Mouse (Mus musculus) forebrain, postnatal 0 days (tissue): Measurements from ENCODE around the gene Prepl. TPM values are rescaled to one million over a fixed set of nuclear protein-coding genes. Genes with fewer than 3 reads are reported as not detected.

Experiments
- ATAC-seq: fragments of 200-750 bp; cut with Nextera tagmentation; 2 replicates; pipeline ENCODE4 v1.8.0; 2017; ENCODE audit warnings: mild to moderate bottlenecking, moderate library complexity
- DNase-seq: peaks from one replicate; pipeline ENCODE4 v3.0.0-alpha.2; 2015
- H3K27ac ChIP-seq: fragments of 300-500 bp; sonication (generic); 2 replicates; pipeline ENCODE4 v1.5.1; 2014; ENCODE audit warnings: low read depth, mild to moderate bottlenecking, antibody characterized with exemption, low read length, moderate library complexity, mixed read lengths
- H3K27me3 ChIP-seq: fragments of 300-500 bp; sonication (generic); 2 replicates; pipeline ENCODE4 v1.6.1; 2014; ENCODE audit warnings: mild to moderate bottlenecking, low read length, mixed read lengths; ENCODE audit not compliant: insufficient read depth
- H3K36me3 ChIP-seq: fragments of 300-500 bp; sonication (generic); 2 replicates; pipeline ENCODE4 v1.6.1; 2014; ENCODE audit warnings: mild to moderate bottlenecking, moderate library complexity; ENCODE audit not compliant: insufficient read depth
- H3K4me1 ChIP-seq: fragments of 300-500 bp; sonication (generic); 2 replicates; pipeline ENCODE4 v1.6.1; 2014; ENCODE audit warnings: antibody characterized with exemption; ENCODE audit not compliant: insufficient read depth
- H3K4me2 ChIP-seq: fragments of 300-500 bp; sonication (generic); 2 replicates; pipeline ENCODE4 v1.6.1; 2014; ENCODE audit warnings: low read depth, mild to moderate bottlenecking, moderate library complexity
- H3K4me3 ChIP-seq: fragments of 300-500 bp; sonication (generic); 2 replicates; pipeline ENCODE4 v1.5.1; 2014; ENCODE audit warnings: low read depth, low read length, mixed read lengths
- H3K9ac ChIP-seq: fragments of 300-500 bp; sonication (generic); 2 replicates; pipeline ENCODE4 v1.6.1; 2014; ENCODE audit warnings: mild to moderate bottlenecking
- H3K9me3 ChIP-seq: fragments of 300-500 bp; sonication (generic); 2 replicates; pipeline ENCODE4 v1.6.1; 2016; ENCODE audit warnings: low read length
- CTCF ChIP-seq: sonication (generic); IDR thresholded peaks from 2 replicates; pipeline ENCODE4 v1.5.1; 2016; ENCODE audit warnings: antibody characterized with exemption, control low read depth, low read depth
- WGBS: fragments of 180-500 bp; shearing (Covaris S2); extraction: QIAGEN DNeasy Blood & Tissue Kit; methylation state at CpG from one replicate; pipeline ENCODE4 v1.1.7; 2014; 5-methylcytosine and 5-hydroxymethylcytosine counted together
- polyA plus RNA-seq: library from polyadenylated mRNA; unstranded; fragments of >200 nt; fragmentation: Nextera tagmentation; extraction: Ambion mirVana; gene quantifications from 2 replicates; pipeline ENCODE4 v1.2.1, GENCODE M21; 2015
- total RNA-seq: library from RNA; depleted of rRNA; stranded (reverse); fragments of >200 nt; gene quantifications from 2 replicates; pipeline ENCODE4 v1.2.3, GENCODE M21; 2014

The Prepl gene
- total and polyA plus RNA-seq, 2 experiments from 2014 or later: 105 to 107 TPM

DNA sequence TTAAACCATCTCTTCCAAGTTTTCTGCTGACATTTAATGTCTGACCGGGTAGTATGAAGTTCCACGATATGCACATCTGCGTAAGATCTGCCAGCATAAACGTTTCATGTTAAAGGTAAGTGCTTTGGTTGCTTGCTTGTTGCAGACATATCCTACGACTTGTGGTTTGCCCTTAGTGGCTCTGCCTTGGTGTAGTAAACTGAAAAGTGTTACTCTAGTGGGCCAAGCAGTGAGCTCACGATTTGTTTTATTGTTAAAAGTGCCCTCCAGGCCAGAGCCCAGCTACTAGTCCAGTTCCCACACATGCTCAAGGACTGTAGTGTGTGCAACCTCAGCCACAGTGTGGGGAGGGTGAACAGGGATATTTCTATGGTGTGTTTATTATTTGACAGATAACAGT lies 63.6 kb downstream of the Prepl start:
- Histone ChIP-seq H3K9ac (no peak overlapping the region), H3K9me3 (no peaks in the 10 kb centered on the region), H3K27me3 (no peaks in the 10 kb centered on the region), H3K27ac (no peak overlapping the region), H3K4me2 (no peak overlapping the region), H3K4me1 (no peaks in the 10 kb centered on the region), H3K36me3 (no peaks in the 10 kb centered on the region), H3K4me3 (no peak overlapping the region)
- DNase-seq: no peak
- no peak for ATAC-seq
- 93% methylated on average over 6 of the region's 6 CpGs for WGBS
- no peak for TF ChIP-seq CTCF

DNA sequence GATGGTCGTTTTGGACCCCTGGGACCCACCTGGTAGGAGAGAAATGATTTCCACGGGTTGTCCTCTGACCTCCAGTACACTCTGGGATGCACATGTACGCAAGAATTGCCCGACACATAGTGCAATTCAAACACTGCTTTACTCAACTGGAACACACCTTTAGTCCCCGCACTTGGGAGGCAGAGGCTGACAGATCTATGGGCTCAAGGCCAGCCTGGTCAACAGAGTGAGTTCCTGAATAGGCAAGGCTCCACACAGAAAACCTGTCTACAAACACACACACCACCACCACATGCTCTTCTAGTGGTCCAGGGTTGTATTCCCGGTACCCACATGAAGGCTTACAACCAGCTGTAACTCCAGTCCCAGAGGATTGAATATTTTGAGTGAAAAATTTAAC lies 64.9 kb downstream of the Prepl start:
- Histone ChIP-seq H3K27ac (no peak overlapping the region), H3K4me3 (no peak overlapping the region), H3K36me3 (no peaks in the 10 kb centered on the region), H3K9ac (no peak overlapping the region), H3K27me3 (no peaks in the 10 kb centered on the region), H3K4me1 (no peaks in the 10 kb centered on the region), H3K4me2 (no peak overlapping the region), H3K9me3 (no peaks in the 10 kb centered on the region)
- ATAC-seq (no peak), DNase-seq (no peak)
- WGBS: 94% methylated on average over 6 of the region's 6 CpGs
- no peak for TF ChIP-seq CTCF

DNA sequence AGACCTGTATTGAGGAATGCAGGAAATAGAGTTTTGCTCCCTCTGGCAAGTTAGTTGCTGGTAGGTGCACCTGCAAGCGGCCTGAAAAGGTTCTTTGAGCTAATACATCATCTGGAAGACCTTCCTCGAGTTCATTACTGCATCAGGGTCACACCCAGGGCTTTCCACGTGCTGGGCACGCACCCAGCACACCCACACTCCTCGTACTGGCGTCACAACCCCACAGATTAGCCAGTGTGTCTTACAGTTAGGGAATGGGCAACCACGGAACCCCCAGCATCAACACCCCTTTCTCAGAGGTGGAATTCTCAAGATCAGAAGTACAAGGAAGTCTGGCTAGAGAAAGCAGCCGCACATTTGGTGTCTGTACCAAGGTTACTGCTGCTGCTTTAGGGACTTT lies 65.8 kb downstream of the Prepl start:
- H3K4me1 ChIP-seq: no peaks in the 10 kb centered on the region
- WGBS: 93% methylated on average over 8 of the region's 8 CpGs

DNA sequence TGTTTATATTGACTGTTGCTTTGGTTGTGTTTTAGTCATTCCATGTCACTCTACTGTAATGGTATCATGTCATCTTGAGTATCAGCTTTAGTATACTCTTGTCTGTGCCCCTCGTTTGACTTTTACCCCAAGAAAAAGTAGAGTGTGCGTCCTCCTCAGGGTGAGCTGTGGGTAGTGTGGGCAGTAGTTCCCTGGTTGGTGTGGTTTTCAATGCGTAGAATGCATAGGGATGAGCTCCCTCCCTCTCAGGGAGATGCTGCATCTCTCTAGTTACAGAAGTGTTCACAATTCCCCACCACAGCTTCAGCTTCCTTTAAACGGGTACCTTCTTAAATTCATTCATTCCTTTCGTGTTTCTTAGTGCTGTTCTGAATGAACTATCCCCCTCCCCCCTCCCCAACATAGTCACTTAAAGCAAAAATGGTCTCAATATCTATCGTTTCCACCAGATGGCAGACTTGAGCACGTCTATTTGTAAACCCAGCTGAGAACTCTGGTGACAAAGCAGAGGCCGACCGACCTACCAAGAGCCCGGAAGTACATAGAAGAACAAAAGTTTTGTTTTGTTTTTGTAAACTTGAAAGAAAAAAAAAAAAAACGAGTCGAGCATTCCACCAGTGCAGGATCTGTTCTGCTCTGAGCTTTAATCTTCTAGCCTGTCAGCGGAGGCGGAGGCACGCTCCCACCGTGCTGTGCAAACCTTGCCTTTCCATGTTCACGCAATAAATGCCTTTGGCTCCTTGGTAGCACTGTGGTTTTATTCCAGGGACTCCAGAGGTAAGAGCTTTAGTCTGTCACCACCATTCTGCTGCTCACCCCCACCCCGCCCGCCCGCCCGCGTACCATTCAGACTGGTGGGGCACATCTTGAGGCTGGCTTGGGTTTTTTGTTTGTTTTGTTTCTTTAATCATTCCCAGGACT lies 66.5 kb downstream of the Prepl start:
- Histone ChIP-seq H3K4me2 (no peak overlapping the region), H3K27me3 (no peaks in the 10 kb centered on the region), H3K36me3 (no peaks in the 10 kb centered on the region), H3K4me3 (no peak overlapping the region), H3K27ac (no peak overlapping the region), H3K4me1 (no peaks in the 10 kb centered on the region), H3K9ac (no peak overlapping the region), H3K9me3 (no peaks in the 10 kb centered on the region)
- peak; percentile 66 for TF ChIP-seq CTCF
- DNase-seq (peak; percentile 87), ATAC-seq (peak; percentile 60)
- WGBS: 53% methylated on average over 22 of the region's 22 CpGs

More for the DNA sequence above, 65.8 kb downstream of the Prepl start:
- Histone ChIP-seq H3K36me3 (no peaks in the 10 kb centered on the region), H3K4me3 (no peak overlapping the region), H3K27me3 (no peaks in the 10 kb centered on the region), H3K27ac (no peak overlapping the region), H3K9ac (no peak overlapping the region), H3K4me2 (no peak overlapping the region), H3K9me3 (no peaks in the 10 kb centered on the region)
- no peak for ATAC-seq
- no peak for DNase-seq
- no peak for TF ChIP-seq CTCF

DNA sequence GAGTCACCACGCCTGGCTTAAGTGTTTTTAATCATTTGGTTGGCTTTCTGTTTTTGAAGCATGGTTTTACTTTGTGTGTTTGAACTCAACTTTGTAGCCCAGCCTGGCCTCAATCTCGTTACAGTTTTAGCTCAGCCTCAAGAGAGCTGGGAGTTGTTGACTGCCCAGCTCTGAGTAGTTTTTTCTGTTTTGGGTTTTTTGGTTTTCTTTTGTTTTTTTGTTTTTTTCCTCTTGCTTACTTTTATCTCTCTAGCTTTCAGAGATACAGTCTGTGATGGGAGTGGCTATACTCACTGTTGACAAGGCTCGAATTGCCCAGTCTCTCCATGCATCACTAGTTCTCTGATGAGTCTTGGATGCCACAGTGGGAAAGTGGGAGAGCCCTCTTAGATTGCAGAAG lies 69.7 kb downstream of the Prepl start:
- Histone ChIP-seq H3K36me3 (no peaks in the 10 kb centered on the region), H3K4me3 (no peak overlapping the region), H3K9me3 (no peaks in the 10 kb centered on the region), H3K27ac (no peak overlapping the region), H3K9ac (no peak overlapping the region), H3K27me3 (no peaks in the 10 kb centered on the region), H3K4me1 (no peaks in the 10 kb centered on the region), H3K4me2 (no peak overlapping the region)
- DNase-seq (no peak), ATAC-seq (no peak)
- no peak for TF ChIP-seq CTCF
- WGBS: 90% methylated on average over 3 of the region's 3 CpGs

DNA sequence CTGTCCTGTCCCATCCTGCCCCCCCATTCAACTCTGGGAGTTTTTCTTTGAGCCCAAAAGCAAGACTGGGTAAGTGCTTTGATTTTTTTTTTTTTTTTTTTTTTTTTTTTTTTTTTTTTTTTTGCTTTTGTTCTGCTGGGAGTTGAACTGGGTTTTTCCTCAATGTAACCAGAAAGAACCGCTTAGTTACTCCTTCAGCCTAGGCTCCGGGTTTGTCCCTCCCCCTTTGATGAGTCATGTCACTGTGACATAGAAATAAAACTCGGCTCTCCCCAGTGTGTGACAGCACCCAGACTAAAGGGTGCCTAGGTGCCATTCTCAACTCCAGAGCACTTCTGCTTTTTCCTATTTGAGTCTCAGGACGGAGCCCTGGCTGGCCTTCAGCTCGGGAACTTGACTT lies 71.2 kb downstream of the Prepl start:
- WGBS: 79% methylated on average over 5 of the region's 5 CpGs
- no peaks in the 10 kb centered on the region for H3K27me3 ChIP-seq
- no peak overlapping the region for H3K27ac ChIP-seq
- no peak overlapping the region for H3K4me3 ChIP-seq
- ATAC-seq (no peak), DNase-seq (no peak)
- H3K9me3 ChIP-seq: no peaks in the 10 kb centered on the region
- TF ChIP-seq CTCF: no peak
- no peak overlapping the region for H3K4me2 ChIP-seq
- H3K9ac ChIP-seq: no peak overlapping the region
- H3K4me1 ChIP-seq: no peaks in the 10 kb centered on the region
- H3K36me3 ChIP-seq: no peaks in the 10 kb centered on the region

DNA sequence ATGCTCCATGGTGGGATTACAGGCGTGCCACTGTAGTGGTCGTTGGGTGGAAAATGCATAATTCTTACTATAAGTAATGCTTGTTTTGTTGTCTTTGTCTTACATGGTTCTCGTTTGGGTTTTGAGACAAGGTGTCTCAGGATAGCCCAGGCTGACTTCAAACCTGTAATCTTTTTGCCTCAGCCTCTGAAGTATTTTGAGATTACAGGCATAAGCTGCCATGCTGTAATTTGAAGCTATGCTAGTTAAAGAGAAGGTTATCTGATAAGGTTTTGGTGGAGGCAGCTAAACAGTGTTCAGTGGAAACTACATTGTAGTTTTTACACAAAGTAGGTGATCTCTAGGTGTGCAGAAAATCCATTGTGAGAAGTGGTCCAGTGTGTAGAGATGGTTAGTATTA lies 71.7 kb downstream of the Prepl start:
- H3K36me3 ChIP-seq: no peaks in the 10 kb centered on the region
- WGBS: 82% methylated on average over 3 of the region's 3 CpGs
- H3K4me1 ChIP-seq: no peaks in the 10 kb centered on the region
- no peak overlapping the region for H3K9ac ChIP-seq
- H3K4me2 ChIP-seq: no peak overlapping the region
- H3K9me3 ChIP-seq: no peaks in the 10 kb centered on the region
- H3K27me3 ChIP-seq: no peaks in the 10 kb centered on the region
- no peak overlapping the region for H3K4me3 ChIP-seq
- ATAC-seq: no peak
- DNase-seq: no peak
- H3K27ac ChIP-seq: no peak overlapping the region
- no peak for TF ChIP-seq CTCF
